Mouse (Mus musculus) myocyte (in vitro differentiated cells): ENCODE data around the gene Ube2m. TPM values are rescaled to one million over a fixed set of nuclear protein-coding genes. Genes with fewer than 3 reads are reported as not detected.
A peak's percentile ranks its signal among the peaks of the same experiment; 100 is the strongest.

Source experiments
- H3K27me3 ChIP-seq: one replicate; pipeline ENCODE4 v1.6.1; 2011; ENCODE audit not compliant: control insufficient read depth, insufficient read depth, insufficient read length
- H3K36me3 ChIP-seq: one replicate; pipeline ENCODE4 v1.6.1; 2011; ENCODE audit not compliant: control insufficient read depth, insufficient read depth
- H3K4me2 ChIP-seq: one replicate; pipeline ENCODE4 v1.6.1; 2011; ENCODE audit warnings: low read depth, control low read depth
- H3K4me3 ChIP-seq: one replicate; pipeline ENCODE4 v1.5.1; 2011; ENCODE audit warnings: mild to moderate bottlenecking, control low read depth, moderate library complexity
- H3K79me2 ChIP-seq: one replicate; pipeline ENCODE4 v1.6.1; 2011; ENCODE audit not compliant: control insufficient read depth, insufficient read depth
- H3ac ChIP-seq: one replicate; pipeline ENCODE4 v1.6.1; 2011; ENCODE audit not compliant: control insufficient read depth, insufficient read length
- CEBPB ChIP-seq: IDR thresholded peaks from 2 replicates; pipeline ENCODE4 v1.6.1; 2011; ENCODE audit warnings: mild to moderate bottlenecking, moderate library complexity; ENCODE audit not compliant: poor library complexity, insufficient read depth, severe bottlenecking
- E2F4 ChIP-seq: IDR thresholded peaks from one replicate; pipeline ENCODE4 v1.6.1; 2011; ENCODE audit warnings: mild to moderate bottlenecking, control low read depth, moderate library complexity; ENCODE audit not compliant: insufficient read depth
- MAX ChIP-seq: IDR thresholded peaks from one replicate; pipeline ENCODE4 v1.6.1; 2011; ENCODE audit warnings: low read depth, mild to moderate bottlenecking, control low read depth
- MYOD1 ChIP-seq, 3 experiments: IDR thresholded peaks; one replicate each; pipeline ENCODE4 v1.6.1; 2011; ENCODE audit warnings: control low read depth in 2 of 3, low read depth in 2 of 3, mild to moderate bottlenecking in 2 of 3, moderate library complexity in 1 of 3; ENCODE audit not compliant: insufficient read length in 2 of 3, control insufficient read depth in 1 of 3
- MYOG ChIP-seq, 3 experiments: IDR thresholded peaks; one replicate each; pipeline ENCODE4 v1.6.1; 2011; ENCODE audit warnings: control low read depth in 2 of 3, low read depth in 2 of 3, mild to moderate bottlenecking in 2 of 3; ENCODE audit not compliant: insufficient read length in 2 of 3, control insufficient read depth in 1 of 3, insufficient read depth in 1 of 3
- POLR2A ChIP-seq: IDR thresholded peaks from one replicate; pipeline ENCODE4 v1.6.1; 2011; ENCODE audit warnings: low read depth, mild to moderate bottlenecking, control low read depth, moderate library complexity; ENCODE audit not compliant: insufficient read length
- POLR2AphosphoS2 ChIP-seq: IDR thresholded peaks from one replicate; pipeline ENCODE4 v1.6.1; 2011; ENCODE audit warnings: low read depth, control low read depth; ENCODE audit not compliant: insufficient read length
- REST ChIP-seq: IDR thresholded peaks from one replicate; pipeline ENCODE4 v1.6.1; 2011; ENCODE audit warnings: mild to moderate bottlenecking, control low read depth, moderate library complexity; ENCODE audit not compliant: insufficient read depth, insufficient read length
- SRF ChIP-seq: IDR thresholded peaks from one replicate; pipeline ENCODE4 v1.6.1; 2011; ENCODE audit warnings: low read depth; ENCODE audit not compliant: control insufficient read depth, insufficient read length
- TCF12 ChIP-seq: IDR thresholded peaks from one replicate; pipeline ENCODE4 v1.6.1; 2011; ENCODE audit warnings: mild to moderate bottlenecking, control low read depth; ENCODE audit not compliant: poor library complexity, insufficient read depth, severe bottlenecking
- TCF3 ChIP-seq: IDR thresholded peaks from one replicate; pipeline ENCODE4 v1.6.1; 2011; ENCODE audit warnings: low read depth, control low read depth; ENCODE audit not compliant: insufficient read length
- USF1 ChIP-seq: IDR thresholded peaks from one replicate; pipeline ENCODE4 v1.6.1; 2011; ENCODE audit warnings: low read depth, mild to moderate bottlenecking, control low read depth, moderate library complexity
- polyA plus RNA-seq: library from polyadenylated mRNA; unstranded; fragments of >200 nt; fragmentation: generic; extraction: Trizol; gene quantifications from one replicate; pipeline ENCODE4 v1.2.1, GENCODE M21; 2012; ENCODE audit warnings: missing spikeins

The Ube2m gene
- polyA plus RNA-seq, 1 experiment: 227 TPM

DNA sequence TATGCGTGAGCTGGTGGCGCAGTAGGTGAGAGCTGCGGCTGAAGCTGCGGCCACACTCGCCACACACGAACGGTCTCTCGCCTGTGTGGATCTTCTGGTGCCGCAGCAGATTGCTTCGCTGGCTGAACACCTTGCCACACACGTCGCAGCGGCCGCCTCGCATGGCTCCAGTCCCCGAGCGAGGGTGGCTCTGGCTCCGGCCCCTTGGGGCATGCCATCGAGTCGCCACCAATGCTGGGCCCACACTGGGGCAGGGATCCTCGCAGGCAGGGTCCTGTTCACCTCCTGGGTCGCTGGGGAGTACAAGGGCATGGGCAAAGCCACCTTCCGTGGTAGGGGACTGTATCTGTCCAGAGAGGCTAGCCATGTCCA is 6.2 kb upstream of the Ube2m start:
- H3ac ChIP-seq: no peak overlapping the region
- H3K36me3 ChIP-seq: no peaks in the 10 kb centered on the region
- TF ChIP-seq MYOD1 (IDR thresholded peaks at IDR 0.05; ENCODE audit: control insufficient read depth in 1 of 3, insufficient read length in 2 of 3, low read depth in 2 of 3) (no peak), MAX (no peak), MYOG (IDR thresholded peaks at IDR 0.05; ENCODE audit: control insufficient read depth in 1 of 3, insufficient read depth in 1 of 3, insufficient read length in 2 of 3, low read depth in 2 of 3) (no peak), TCF12 (no peak), POLR2AphosphoS2 (no peak), USF1 (no peak)
- no peak overlapping the region for H3K4me3 ChIP-seq
- no peak overlapping the region for H3K4me2 ChIP-seq
- H3K27me3 ChIP-seq: no peaks in the 10 kb centered on the region
- no peaks in the 10 kb centered on the region for H3K79me2 ChIP-seq

GRCm38 (mm10) chr7:13043445-13044253 is 5.6 kb upstream of the Ube2m start:
- Histone ChIP-seq H3K4me3 (no peak overlapping the region), H3K27me3 (no peaks in the 10 kb centered on the region), H3K79me2 (no peaks in the 10 kb centered on the region), H3ac (no peak overlapping the region), H3K4me2 (no peak overlapping the region), H3K36me3 (no peaks in the 10 kb centered on the region)
- no peak for TF ChIP-seq USF1
- no peak for TF ChIP-seq CEBPB
- no peak for TF ChIP-seq MAX
- TF ChIP-seq POLR2AphosphoS2: peak; percentile 44
- no peak for TF ChIP-seq MYOD1 (IDR thresholded peaks at IDR 0.05; ENCODE audit: control insufficient read depth in 1 of 3, insufficient read length in 2 of 3, low read depth in 2 of 3)

- no peaks in the 10 kb centered on the region for H3K79me2 ChIP-seq
- no peak overlapping the region for H3K4me2 ChIP-seq
- H3K36me3 ChIP-seq: no peaks in the 10 kb centered on the region
- TF ChIP-seq POLR2AphosphoS2 (peak; percentile 56), E2F4 (no peak)
- no peaks in the 10 kb centered on the region for H3K27me3 ChIP-seq
- no peak overlapping the region for H3ac ChIP-seq
- H3K4me3 ChIP-seq: no peak overlapping the region
Observed at GRCm38 (mm10) chr7:13043120-13043444, 5.0 kb upstream of the Ube2m start.

- Histone ChIP-seq H3K4me2 (no peak overlapping the region), H3ac (no peak overlapping the region), H3K4me3 (no peak overlapping the region), H3K36me3 (no peaks in the 10 kb centered on the region), H3K27me3 (no peaks in the 10 kb centered on the region), H3K79me2 (peaks cover under 1% of the 10 kb centered on the region)
- TF ChIP-seq MYOG (IDR thresholded peaks at IDR 0.05; ENCODE audit: control insufficient read depth in 1 of 3, insufficient read depth in 1 of 3, insufficient read length in 2 of 3, low read depth in 2 of 3): no peak
- no peak for TF ChIP-seq MAX
- no peak for TF ChIP-seq REST
- TF ChIP-seq E2F4: no peak
- no peak for TF ChIP-seq CEBPB
- no peak for TF ChIP-seq MYOD1 (IDR thresholded peaks at IDR 0.05; ENCODE audit: control insufficient read depth in 1 of 3, insufficient read length in 2 of 3, low read depth in 2 of 3)
- TF ChIP-seq SRF: no peak
- no peak for TF ChIP-seq POLR2AphosphoS2
- no peak for TF ChIP-seq USF1
- TF ChIP-seq TCF3: no peak
- TF ChIP-seq TCF12: no peak
- no peak for TF ChIP-seq POLR2A
Observed at GRCm38 (mm10) chr7:13042511-13042910, 4.4 kb upstream of the Ube2m start.

GRCm38 (mm10) chr7:13041256-13041655 is 3.2 kb upstream of the Ube2m start:
- TF ChIP-seq USF1 (no peak), SRF (no peak), MYOD1 (IDR thresholded peaks at IDR 0.05; ENCODE audit: control insufficient read depth in 1 of 3, insufficient read length in 2 of 3, low read depth in 2 of 3) (no peak), CEBPB (no peak), POLR2A (no peak), TCF3 (no peak), E2F4 (no peak), REST (no peak), TCF12 (no peak), POLR2AphosphoS2 (no peak), MAX (no peak), MYOG (IDR thresholded peaks at IDR 0.05; ENCODE audit: control insufficient read depth in 1 of 3, insufficient read depth in 1 of 3, insufficient read length in 2 of 3, low read depth in 2 of 3) (no peak)
- peaks cover under 1% of the 10 kb centered on the region for H3K36me3 ChIP-seq
- no peak overlapping the region for H3ac ChIP-seq
- H3K27me3 ChIP-seq: no peaks in the 10 kb centered on the region
- peaks cover 13% of the 10 kb centered on the region for H3K79me2 ChIP-seq
- H3K4me3 ChIP-seq: no peak overlapping the region
- H3K4me2 ChIP-seq: no peak overlapping the region
